Mouse (Mus musculus): ENCODE results near the gene Kif13a. TPM values are rescaled to one million over a fixed set of nuclear protein-coding genes. Genes with fewer than 3 reads are reported as not detected.

The Kif13a gene
- polyA plus RNA-seq, 1 experiment from 2014 or later = 16.1 TPM

- H3K9me3 ChIP-seq (ENCODE audit: control insufficient read depth, low read length) = no peaks in the 10 kb centered on the region
- H3K27ac ChIP-seq (ENCODE audit: low read depth, low read length) = no peak overlapping the region
- H3K9ac ChIP-seq (ENCODE audit: low read length) = no peak overlapping the region
- H3K4me3 ChIP-seq (ENCODE audit: low read depth, low read length) = no peak overlapping the region
- H3K4me1 ChIP-seq (ENCODE audit: control insufficient read depth, insufficient read depth, low read length) = no peaks in the 10 kb centered on the region
- H3K4me2 ChIP-seq = no peak overlapping the region
- DNase-seq (ENCODE audit: low spot score, missing footprints) = no peak
- no peaks in the 10 kb centered on the region for H3K36me3 ChIP-seq (ENCODE audit: control insufficient read depth, insufficient read depth, low read length)
- no peak for ATAC-seq (ENCODE audit: low FRiP score)
- no peaks in the 10 kb centered on the region for H3K27me3 ChIP-seq (ENCODE audit: control insufficient read depth, insufficient read depth, low read length)
- WGBS = 89% methylated on average over 3 of the region's 3 CpGs
These were observed 86.0 kb downstream of the Kif13a start for GRCm38 (mm10) chr13:46843646-46844045.

GRCm38 (mm10) chr13:46842185-46842584 is 87.5 kb downstream of the Kif13a start:
- DNase-seq (ENCODE audit: low spot score, missing footprints) (no peak), ATAC-seq (ENCODE audit: low FRiP score) (no peak)
- H3K9ac ChIP-seq (ENCODE audit: low read length) = no peak overlapping the region
- no peak overlapping the region for H3K4me3 ChIP-seq (ENCODE audit: low read depth, low read length)
- H3K36me3 ChIP-seq (ENCODE audit: control insufficient read depth, insufficient read depth, low read length) = no peaks in the 10 kb centered on the region
- H3K4me2 ChIP-seq = no peak overlapping the region
- H3K9me3 ChIP-seq (ENCODE audit: control insufficient read depth, low read length) = no peaks in the 10 kb centered on the region
- no peaks in the 10 kb centered on the region for H3K27me3 ChIP-seq (ENCODE audit: control insufficient read depth, insufficient read depth, low read length)
- H3K27ac ChIP-seq (ENCODE audit: low read depth, low read length) = no peak overlapping the region
- no peaks in the 10 kb centered on the region for H3K4me1 ChIP-seq (ENCODE audit: control insufficient read depth, insufficient read depth, low read length)
- WGBS = 68% methylated on average over 8 of the region's 8 CpGs

GRCm38 (mm10) chr13:46841668-46842067 is 88.0 kb downstream of the Kif13a start:
- Histone ChIP-seq H3K4me3 (ENCODE audit: low read depth, low read length) (no peak overlapping the region), H3K27ac (ENCODE audit: low read depth, low read length) (no peak overlapping the region), H3K9ac (ENCODE audit: low read length) (no peak overlapping the region), H3K4me2 (no peak overlapping the region), H3K4me1 (ENCODE audit: control insufficient read depth, insufficient read depth, low read length) (no peaks in the 10 kb centered on the region), H3K36me3 (ENCODE audit: control insufficient read depth, insufficient read depth, low read length) (no peaks in the 10 kb centered on the region), H3K9me3 (ENCODE audit: control insufficient read depth, low read length) (no peaks in the 10 kb centered on the region), H3K27me3 (ENCODE audit: control insufficient read depth, insufficient read depth, low read length) (no peaks in the 10 kb centered on the region)
- DNase-seq (ENCODE audit: low spot score, missing footprints) = no peak
- 63% methylated on average over 3 of the region's 3 CpGs for WGBS
- no peak for ATAC-seq (ENCODE audit: low FRiP score)

- Histone ChIP-seq H3K27me3 (ENCODE audit: control insufficient read depth, insufficient read depth, low read length) (no peaks in the 10 kb centered on the region), H3K9me3 (ENCODE audit: control insufficient read depth, low read length) (no peaks in the 10 kb centered on the region), H3K36me3 (ENCODE audit: control insufficient read depth, insufficient read depth, low read length) (no peaks in the 10 kb centered on the region), H3K4me3 (ENCODE audit: low read depth, low read length) (no peak overlapping the region), H3K27ac (ENCODE audit: low read depth, low read length) (no peak overlapping the region), H3K4me2 (no peak overlapping the region), H3K9ac (ENCODE audit: low read length) (no peak overlapping the region), H3K4me1 (ENCODE audit: control insufficient read depth, insufficient read depth, low read length) (no peaks in the 10 kb centered on the region)
- DNase-seq (ENCODE audit: low spot score, missing footprints) = no peak
- WGBS = 93% methylated on average over 13 of the region's 13 CpGs
- no peak for ATAC-seq (ENCODE audit: low FRiP score)
These were observed 89.0 kb downstream of the Kif13a start for GRCm38 (mm10) chr13:46840676-46841075.

GRCm38 (mm10) chr13:46839236-46839635 is 90.4 kb downstream of the Kif13a start:
- peaks cover 4% of the 10 kb centered on the region; the same call in 1 of the 2 replicates for H3K9me3 ChIP-seq (ENCODE audit: control insufficient read depth, low read length)
- H3K4me1 ChIP-seq (ENCODE audit: control insufficient read depth, insufficient read depth, low read length) = no peaks in the 10 kb centered on the region
- no peak overlapping the region for H3K4me2 ChIP-seq
- no peak overlapping the region for H3K4me3 ChIP-seq (ENCODE audit: low read depth, low read length)
- no peaks in the 10 kb centered on the region for H3K36me3 ChIP-seq (ENCODE audit: control insufficient read depth, insufficient read depth, low read length)
- DNase-seq (ENCODE audit: low spot score, missing footprints) = no peak
- no peak overlapping the region for H3K27ac ChIP-seq (ENCODE audit: low read depth, low read length)
- no peak overlapping the region for H3K9ac ChIP-seq (ENCODE audit: low read length)
- ATAC-seq (ENCODE audit: low FRiP score) = no peak
- 94% methylated on average over 3 of the region's 3 CpGs for WGBS
- no peaks in the 10 kb centered on the region for H3K27me3 ChIP-seq (ENCODE audit: control insufficient read depth, insufficient read depth, low read length)

- ATAC-seq (ENCODE audit: low FRiP score) = no peak
- Histone ChIP-seq H3K4me1 (ENCODE audit: control insufficient read depth, insufficient read depth, low read length) (no peaks in the 10 kb centered on the region), H3K36me3 (ENCODE audit: control insufficient read depth, insufficient read depth, low read length) (no peaks in the 10 kb centered on the region), H3K9ac (ENCODE audit: low read length) (no peak overlapping the region), H3K9me3 (ENCODE audit: control insufficient read depth, low read length) (peaks cover 4% of the 10 kb centered on the region; the same call in 1 of the 2 replicates), H3K27ac (ENCODE audit: low read depth, low read length) (no peak overlapping the region), H3K4me3 (ENCODE audit: low read depth, low read length) (no peak overlapping the region), H3K27me3 (ENCODE audit: control insufficient read depth, insufficient read depth, low read length) (no peaks in the 10 kb centered on the region), H3K4me2 (no peak overlapping the region)
- DNase-seq (ENCODE audit: low spot score, missing footprints) = no peak
- WGBS = 74% methylated on average over 2 of the region's 2 CpGs
These were observed 91.1 kb downstream of the Kif13a start for GRCm38 (mm10) chr13:46838551-46838950.

GRCm38 (mm10) chr13:46835351-46835750 is 94.3 kb downstream of the Kif13a start:
- no peak overlapping the region for H3K4me3 ChIP-seq (ENCODE audit: low read depth, low read length)
- H3K9ac ChIP-seq (ENCODE audit: low read length) = no peak overlapping the region
- no peak overlapping the region for H3K27ac ChIP-seq (ENCODE audit: low read depth, low read length)
- peaks cover 7% of the 10 kb centered on the region; the same call in 1 of the 2 replicates for H3K9me3 ChIP-seq (ENCODE audit: control insufficient read depth, low read length)
- H3K4me1 ChIP-seq (ENCODE audit: control insufficient read depth, insufficient read depth, low read length) = no peaks in the 10 kb centered on the region
- ATAC-seq (ENCODE audit: low FRiP score) = no peak
- H3K27me3 ChIP-seq (ENCODE audit: control insufficient read depth, insufficient read depth, low read length) = no peaks in the 10 kb centered on the region
- 95% methylated on average over 11 of the region's 11 CpGs for WGBS
- peaks cover 16% of the 10 kb centered on the region; the same call in 1 of the 2 replicates for H3K36me3 ChIP-seq (ENCODE audit: control insufficient read depth, insufficient read depth, low read length)
- DNase-seq (ENCODE audit: low spot score, missing footprints) = no peak
- H3K4me2 ChIP-seq = no peak overlapping the region

GRCm38 (mm10) chr13:46834805-46835204 is 94.9 kb downstream of the Kif13a start:
- Histone ChIP-seq H3K4me2 (no peak overlapping the region), H3K4me3 (ENCODE audit: low read depth, low read length) (no peak overlapping the region), H3K27me3 (ENCODE audit: control insufficient read depth, insufficient read depth, low read length) (no peaks in the 10 kb centered on the region), H3K4me1 (ENCODE audit: control insufficient read depth, insufficient read depth, low read length) (no peaks in the 10 kb centered on the region), H3K9me3 (ENCODE audit: control insufficient read depth, low read length) (peaks cover 7% of the 10 kb centered on the region; the same call in 1 of the 2 replicates), H3K27ac (ENCODE audit: low read depth, low read length) (no peak overlapping the region), H3K36me3 (ENCODE audit: control insufficient read depth, insufficient read depth, low read length) (peaks cover 21% of the 10 kb centered on the region; the same call in 1 of the 2 replicates), H3K9ac (ENCODE audit: low read length) (no peak overlapping the region)
- ATAC-seq (ENCODE audit: low FRiP score) (no peak), DNase-seq (ENCODE audit: low spot score, missing footprints) (no peak)
- WGBS = 96% methylated on average over 10 of the region's 10 CpGs

- Histone ChIP-seq H3K36me3 (ENCODE audit: control insufficient read depth, insufficient read depth, low read length) (peaks cover 24% of the 10 kb centered on the region; the same call in 1 of the 2 replicates), H3K9ac (ENCODE audit: low read length) (no peak overlapping the region), H3K27ac (ENCODE audit: low read depth, low read length) (no peak overlapping the region), H3K27me3 (ENCODE audit: control insufficient read depth, insufficient read depth, low read length) (no peaks in the 10 kb centered on the region), H3K4me3 (ENCODE audit: low read depth, low read length) (no peak overlapping the region), H3K4me1 (ENCODE audit: control insufficient read depth, insufficient read depth, low read length) (no peaks in the 10 kb centered on the region), H3K4me2 (no peak overlapping the region), H3K9me3 (ENCODE audit: control insufficient read depth, low read length) (peaks cover 7% of the 10 kb centered on the region; the same call in 1 of the 2 replicates)
- DNase-seq (ENCODE audit: low spot score, missing footprints) = no peak
- ATAC-seq (ENCODE audit: low FRiP score) = no peak
- 59% methylated on average over 5 of the region's 5 CpGs for whole genome bisulfite sequencing
These were observed 96.1 kb downstream of the Kif13a start for GRCm38 (mm10) chr13:46833586-46833985.

Measured in midbrain, embryonic 11.5 days (tissue).